Mouse (Mus musculus) kidney, embryonic 14.5 days (tissue): Measurements from ENCODE around the gene Ttc30a1. TPM values are rescaled to one million over a fixed set of nuclear protein-coding genes. Genes with fewer than 3 reads are reported as not detected.

Experiments used
- ATAC-seq: fragments of 200-750 bp; cut with Nextera tagmentation; 2 replicates; pipeline ENCODE4 v1.8.0; 2017; ENCODE audit warnings: moderate number of reproducible peaks, mild to moderate bottlenecking, moderate TSS enrichment, moderate library complexity; ENCODE audit not compliant: low FRiP score, low TSS enrichment
- H3K27ac ChIP-seq: fragments of 300-500 bp; sonication (generic); 2 replicates; pipeline ENCODE4 v1.5.1; 2014; ENCODE audit warnings: low read depth, mild to moderate bottlenecking, low read length, moderate library complexity, mixed read lengths
- H3K27me3 ChIP-seq: fragments of 300-500 bp; sonication (generic); 2 replicates; pipeline ENCODE4 v1.6.1; 2014; ENCODE audit warnings: mild to moderate bottlenecking, low read length; ENCODE audit not compliant: control insufficient read depth, insufficient read depth
- H3K36me3 ChIP-seq: fragments of 300-500 bp; sonication (generic); 2 replicates; pipeline ENCODE4 v1.6.1; 2014; ENCODE audit warnings: low read length, mixed read lengths; ENCODE audit not compliant: control insufficient read depth, insufficient read depth
- H3K4me1 ChIP-seq: fragments of 300-500 bp; sonication (generic); 2 replicates; pipeline ENCODE4 v1.6.1; 2014; ENCODE audit warnings: low read length, mixed read lengths; ENCODE audit not compliant: control insufficient read depth, insufficient read depth
- H3K4me2 ChIP-seq: fragments of 300-500 bp; sonication (generic); replicated peaks from 2 replicates; pipeline ENCODE4 v1.6.1; 2014; ENCODE audit warnings: low read depth, mild to moderate bottlenecking, low read length
- H3K4me3 ChIP-seq: fragments of 300-500 bp; sonication (generic); 2 replicates; pipeline ENCODE4 v1.5.1; 2014; ENCODE audit warnings: mild to moderate bottlenecking, low read length
- H3K9ac ChIP-seq: fragments of 300-500 bp; sonication (generic); 2 replicates; pipeline ENCODE4 v1.6.1; 2014; ENCODE audit warnings: low read depth, mild to moderate bottlenecking, low read length, moderate library complexity
- H3K9me3 ChIP-seq: fragments of 300-500 bp; sonication (generic); 2 replicates; pipeline ENCODE4 v1.6.1; 2016; ENCODE audit warnings: low read length; ENCODE audit not compliant: control insufficient read depth
- WGBS: fragments of 180-500 bp; shearing (Covaris S2); extraction: QIAGEN DNeasy Blood & Tissue Kit; methylation state at CpG from one replicate; pipeline ENCODE4 v1.1.7; 2014; 5-methylcytosine and 5-hydroxymethylcytosine counted together
- polyA plus RNA-seq: library from polyadenylated mRNA; unstranded; fragments of >200 nt; fragmentation: Nextera tagmentation; extraction: Ambion mirVana; gene quantifications from 2 replicates; pipeline ENCODE4 v1.2.1, GENCODE M21; 2014

The Ttc30a1 gene
- polyA plus RNA-seq, 1 experiment from 2014 or later: 8.5 TPM

DNA sequence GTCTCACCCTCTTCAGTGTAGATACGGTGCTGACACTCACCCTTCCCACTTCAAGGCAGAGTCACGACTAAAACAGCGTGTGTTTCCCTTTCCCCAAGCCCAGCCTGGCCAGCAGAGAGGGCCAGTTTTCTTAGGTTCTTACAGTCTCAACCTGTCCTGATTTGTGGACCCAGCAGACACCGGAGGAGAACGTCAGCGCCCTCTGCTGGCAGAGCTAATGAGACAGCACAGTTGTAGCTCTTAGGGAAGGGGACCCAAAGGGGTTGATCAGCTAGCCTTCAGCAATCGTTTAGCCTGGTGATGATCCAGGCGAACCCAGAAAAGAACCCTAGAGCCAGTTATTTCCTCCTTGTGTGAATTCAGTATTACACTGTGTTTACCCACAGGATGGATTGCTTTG is 19.6 kb upstream of the Ttc30a1 start:
- Histone ChIP-seq H3K9ac (no peak overlapping the region), H3K36me3 (no peaks in the 10 kb centered on the region), H3K27ac (no peak overlapping the region), H3K9me3 (no peaks in the 10 kb centered on the region), H3K4me2 (no peak overlapping the region), H3K27me3 (no peaks in the 10 kb centered on the region), H3K4me3 (no peak overlapping the region), H3K4me1 (peaks cover 19% of the 10 kb centered on the region)
- 0 out of 2 replicates have a peak, but pooled peaks have one; percentile 17 for ATAC-seq
- WGBS: 47% methylated on average over 8 of the region's 8 CpGs

DNA sequence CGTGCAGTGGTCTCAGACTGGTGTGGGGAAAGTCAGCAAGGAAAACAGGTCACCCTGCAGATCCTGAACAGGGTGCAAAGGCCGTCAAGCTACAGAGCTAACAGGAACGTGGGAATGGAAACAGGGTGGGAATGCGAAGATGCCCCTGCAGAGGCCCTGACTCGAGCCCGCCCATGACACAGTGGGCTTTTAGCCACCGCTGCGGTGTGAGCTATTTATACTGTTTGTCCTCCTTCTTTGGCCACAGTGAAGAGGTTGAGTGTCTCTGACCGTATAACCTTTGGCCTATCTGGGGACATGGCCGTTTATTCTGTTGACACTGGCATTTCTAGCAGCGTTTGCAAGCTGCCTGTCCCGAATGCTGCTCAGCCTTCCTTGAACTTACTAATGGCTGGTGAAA is 17.9 kb upstream of the Ttc30a1 start:
- no peak for ATAC-seq
- WGBS: 20% methylated on average over 12 of the region's 12 CpGs

DNA sequence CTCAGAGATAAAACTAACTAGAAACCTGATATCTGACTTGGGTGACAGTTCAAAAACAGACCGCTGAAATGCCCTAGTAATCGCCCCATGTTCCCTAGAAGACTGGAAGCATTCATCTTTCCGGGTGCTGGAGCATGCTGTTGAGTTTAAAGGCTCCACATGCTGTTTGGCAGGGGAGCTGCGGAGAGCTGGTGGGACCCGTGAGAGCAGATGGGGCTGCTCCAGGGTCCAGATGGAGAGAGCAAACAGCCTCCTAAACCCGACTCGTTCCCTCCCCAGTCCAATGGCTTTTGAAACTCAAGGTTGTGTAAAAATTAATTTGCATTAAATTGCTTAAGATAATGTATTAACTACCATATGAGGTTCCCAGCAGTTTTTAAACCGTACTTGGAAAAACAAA is 16.9 kb upstream of the Ttc30a1 start:
- H3K27ac ChIP-seq: no peak overlapping the region
- ATAC-seq: 0 out of 2 replicates have a peak, but pooled peaks have one; percentile 50
- WGBS: 13% methylated on average over 8 of the region's 8 CpGs

More for the DNA sequence above, 17.9 kb upstream of the Ttc30a1 start:
- no peaks in the 10 kb centered on the region for H3K9me3 ChIP-seq
- H3K27ac ChIP-seq: no peak overlapping the region
- H3K4me3 ChIP-seq: no peak overlapping the region
- peaks cover 19% of the 10 kb centered on the region for H3K4me1 ChIP-seq
- H3K9ac ChIP-seq: no peak overlapping the region
- H3K36me3 ChIP-seq: no peaks in the 10 kb centered on the region
- H3K27me3 ChIP-seq: no peaks in the 10 kb centered on the region
- no peak overlapping the region for H3K4me2 ChIP-seq

DNA sequence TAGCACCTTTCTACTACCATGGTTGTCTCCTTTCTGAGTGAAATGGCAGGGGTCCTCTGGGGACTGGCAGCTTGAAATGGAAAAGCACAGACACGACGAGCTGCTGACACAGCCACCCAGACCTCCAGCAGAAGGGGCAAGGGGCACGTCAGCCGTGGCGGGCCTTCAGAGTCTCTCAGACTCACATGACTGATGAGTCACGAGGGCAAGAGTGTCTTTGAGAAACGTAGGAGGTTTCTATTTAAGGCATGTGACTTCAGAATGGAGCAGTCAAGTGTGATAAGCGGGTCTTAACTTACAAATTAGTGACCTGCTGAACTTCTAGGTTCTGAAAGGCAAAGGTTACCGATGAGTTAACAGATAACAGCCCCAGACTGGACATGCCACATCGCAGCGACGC is 16.0 kb upstream of the Ttc30a1 start:
- H3K27me3 ChIP-seq: no peaks in the 10 kb centered on the region
- WGBS: 14% methylated on average over 12 of the region's 12 CpGs
- H3K9me3 ChIP-seq: no peaks in the 10 kb centered on the region
- peaks cover 19% of the 10 kb centered on the region for H3K4me1 ChIP-seq
- H3K36me3 ChIP-seq: no peaks in the 10 kb centered on the region
- no peak overlapping the region for H3K4me3 ChIP-seq
- no peak overlapping the region for H3K4me2 ChIP-seq
- H3K9ac ChIP-seq: peak overlapping the region; percentile 28; the same call in 1 of the 2 replicates
- no peak overlapping the region for H3K27ac ChIP-seq
- no peak; the same call in 1 of the 2 replicates for ATAC-seq

More for the DNA sequence above, 16.9 kb upstream of the Ttc30a1 start:
- Histone ChIP-seq H3K36me3 (no peaks in the 10 kb centered on the region), H3K4me3 (no peak overlapping the region), H3K27me3 (no peaks in the 10 kb centered on the region), H3K9me3 (no peaks in the 10 kb centered on the region), H3K9ac (no peak overlapping the region), H3K4me1 (peaks cover 19% of the 10 kb centered on the region), H3K4me2 (no peak overlapping the region)

DNA sequence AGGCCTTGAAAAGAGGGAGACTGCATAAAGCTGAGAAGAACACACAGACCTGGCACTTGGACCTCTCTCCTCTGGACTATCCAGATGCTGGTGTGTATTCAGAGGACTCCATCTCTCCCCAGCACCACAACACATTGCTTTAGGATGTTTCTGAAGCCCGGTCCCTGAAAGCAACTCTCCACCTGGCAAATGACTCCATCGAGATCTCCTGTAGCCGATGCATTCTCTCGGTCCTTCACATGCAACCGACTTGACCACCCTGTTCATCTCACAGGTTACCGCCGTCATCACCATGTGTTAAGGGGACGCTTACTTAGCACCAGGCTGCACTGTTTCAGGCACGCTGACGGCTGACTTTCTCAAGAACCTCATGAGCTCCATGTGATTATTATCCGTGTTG is 13.1 kb upstream of the Ttc30a1 start:
- no peak for ATAC-seq
- Histone ChIP-seq H3K4me1 (peaks cover 29% of the 10 kb centered on the region), H3K4me3 (no peak overlapping the region), H3K9me3 (no peaks in the 10 kb centered on the region), H3K36me3 (no peaks in the 10 kb centered on the region), H3K27ac (no peak overlapping the region), H3K9ac (no peak overlapping the region), H3K4me2 (no peak overlapping the region), H3K27me3 (no peaks in the 10 kb centered on the region)
- WGBS: 94% methylated on average over 11 of the region's 11 CpGs

DNA sequence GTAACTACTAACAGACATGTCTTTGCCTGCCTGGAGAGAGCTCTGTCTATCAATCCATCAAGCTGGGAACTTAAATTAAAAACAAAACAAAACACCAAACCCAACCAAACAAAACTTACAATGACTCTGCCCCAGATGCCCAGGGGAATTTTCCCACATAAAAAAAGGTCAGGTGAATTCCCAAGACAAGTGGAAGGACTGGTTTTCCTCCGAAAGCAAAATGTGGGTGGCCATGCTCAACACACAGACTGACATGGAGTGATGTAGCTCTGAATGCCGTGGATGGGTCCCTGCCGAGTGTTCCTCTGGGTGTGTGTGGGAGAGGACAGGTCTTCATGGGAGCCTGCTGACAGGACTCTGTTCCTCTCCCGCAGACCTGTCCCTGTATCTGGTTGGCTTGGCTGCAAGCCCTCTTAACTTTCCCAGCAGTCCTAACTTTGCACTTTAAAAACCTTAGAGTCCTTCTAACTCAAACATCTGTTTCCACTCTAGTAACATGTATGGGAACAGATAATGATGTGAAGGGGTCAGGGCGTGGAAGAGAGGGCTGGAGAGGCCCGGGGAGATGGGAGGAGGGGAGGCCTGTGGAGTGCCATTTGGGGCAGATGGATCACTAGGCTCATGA is 9.9 kb upstream of the Ttc30a1 start:
- no peaks in the 10 kb centered on the region for H3K9me3 ChIP-seq
- no peaks in the 10 kb centered on the region for H3K27me3 ChIP-seq
- ATAC-seq: 0 out of 2 replicates have a peak, but pooled peaks have one; percentile 20
- no peak overlapping the region for H3K4me3 ChIP-seq
- WGBS: 40% methylated on average over 6 of the region's 6 CpGs
- no peaks in the 10 kb centered on the region for H3K36me3 ChIP-seq
- H3K4me1 ChIP-seq: peaks cover 26% of the 10 kb centered on the region; the same call in 1 of the 2 replicates
- peak overlapping the region; percentile 55; the same call in 1 of the 2 replicates for H3K27ac ChIP-seq
- no peak overlapping the region for H3K4me2 ChIP-seq
- H3K9ac ChIP-seq: no peak overlapping the region

DNA sequence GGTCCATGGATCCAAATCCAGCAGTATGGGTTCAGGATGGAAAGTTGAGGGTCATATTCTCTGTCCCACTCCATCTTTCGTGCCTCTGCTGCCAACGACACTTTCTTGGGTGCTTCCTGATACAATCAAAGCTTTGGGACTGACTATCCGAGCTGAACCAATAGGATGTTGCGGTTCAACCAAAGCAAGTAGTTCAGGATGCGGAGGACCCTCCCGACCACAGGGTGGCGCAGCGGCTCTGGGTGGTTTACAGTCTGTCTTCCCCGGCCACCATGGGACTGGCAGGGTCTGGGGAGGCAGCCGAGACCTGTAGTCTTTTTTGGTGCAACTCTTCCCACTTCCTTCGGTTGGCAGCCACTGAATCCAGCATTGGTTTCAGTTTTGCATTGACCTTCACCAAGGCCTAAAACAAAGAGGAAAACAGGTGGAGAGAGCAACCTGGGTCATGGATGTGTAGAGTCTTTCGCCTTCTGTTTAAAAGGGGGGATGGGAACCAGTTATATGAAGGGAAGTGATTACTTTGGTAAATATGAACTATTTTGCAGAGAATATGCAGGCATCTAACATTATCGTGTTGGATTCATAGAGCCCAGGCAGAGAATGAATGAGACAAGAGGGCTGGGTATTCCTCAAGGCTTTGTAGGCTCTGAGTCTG is 9.2 kb upstream of the Ttc30a1 start:
- ATAC-seq: 0 out of 2 replicates have a peak, but pooled peaks have one; percentile 54
- H3K9me3 ChIP-seq: no peaks in the 10 kb centered on the region
- WGBS: 61% methylated on average over 13 of the region's 13 CpGs
- no peak overlapping the region for H3K9ac ChIP-seq
- H3K27ac ChIP-seq: no peak overlapping the region
- H3K4me3 ChIP-seq: no peak overlapping the region
- H3K27me3 ChIP-seq: no peaks in the 10 kb centered on the region
- no peaks in the 10 kb centered on the region for H3K36me3 ChIP-seq
- peaks cover 26% of the 10 kb centered on the region; the same call in 1 of the 2 replicates for H3K4me1 ChIP-seq
- no peak overlapping the region for H3K4me2 ChIP-seq

DNA sequence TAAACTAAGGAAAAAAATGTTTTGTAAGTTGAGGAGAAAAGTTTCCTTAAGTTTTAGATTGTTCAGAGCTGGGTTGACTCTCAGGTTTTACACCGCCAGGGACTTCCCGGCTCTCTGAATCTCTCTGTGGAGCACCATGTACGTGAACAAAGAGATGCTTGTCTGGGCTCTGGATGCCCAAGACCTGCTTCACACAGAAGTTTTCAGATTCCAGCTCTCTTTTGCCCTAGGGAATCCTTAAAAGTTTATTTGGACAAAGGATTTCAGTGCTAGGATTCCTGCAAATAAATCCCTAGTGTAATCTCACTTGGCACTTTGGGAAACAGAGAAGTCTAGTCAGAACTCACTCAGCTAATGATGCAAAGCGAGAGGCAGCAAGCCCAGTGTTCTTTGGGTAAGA is 7.9 kb upstream of the Ttc30a1 start:
- no peaks in the 10 kb centered on the region for H3K9me3 ChIP-seq
- no peak overlapping the region for H3K27ac ChIP-seq
- WGBS: 64% methylated on average over 4 of the region's 4 CpGs
- no peak for ATAC-seq
- H3K4me2 ChIP-seq: no peak overlapping the region
- no peak overlapping the region for H3K9ac ChIP-seq
- no peaks in the 10 kb centered on the region for H3K27me3 ChIP-seq
- H3K36me3 ChIP-seq: no peaks in the 10 kb centered on the region
- H3K4me1 ChIP-seq: peaks cover 28% of the 10 kb centered on the region
- no peak overlapping the region for H3K4me3 ChIP-seq

DNA sequence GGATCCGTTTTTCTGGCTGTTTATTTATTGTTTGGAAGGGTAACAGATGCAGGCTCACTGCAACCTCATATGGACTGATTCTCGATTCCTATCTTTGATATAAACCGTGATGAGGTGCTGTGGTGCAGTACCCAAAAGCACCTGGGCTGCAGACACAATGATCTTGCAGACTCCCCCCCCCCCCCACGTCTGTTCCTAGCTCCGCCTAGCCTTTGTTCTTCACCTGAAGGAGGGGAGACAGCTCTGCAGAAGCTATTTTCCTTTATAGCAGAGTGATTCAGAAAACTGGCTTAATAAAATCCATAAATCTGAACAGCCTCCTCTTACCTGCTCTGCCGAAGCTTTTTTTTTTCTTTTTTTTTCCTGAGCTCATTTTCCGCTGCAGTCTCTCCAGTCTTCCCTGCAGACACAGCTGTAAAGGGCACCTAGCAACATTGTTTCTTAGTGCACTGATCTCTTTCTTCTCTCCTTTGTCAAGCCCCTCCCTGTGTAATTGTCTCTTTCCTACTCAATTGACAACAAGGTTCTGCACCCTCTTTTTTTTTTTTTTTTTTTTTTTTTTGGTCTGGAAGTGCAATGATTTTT is 7.1 kb upstream of the Ttc30a1 start:
- Histone ChIP-seq H3K27ac (peak overlapping the region; percentile 26; the same call in 1 of the 2 replicates), H3K4me3 (no peak overlapping the region), H3K4me1 (peaks cover 28% of the 10 kb centered on the region), H3K9me3 (no peaks in the 10 kb centered on the region), H3K4me2 (peak overlapping the region; percentile 26), H3K27me3 (no peaks in the 10 kb centered on the region), H3K9ac (no peak overlapping the region), H3K36me3 (no peaks in the 10 kb centered on the region)
- ATAC-seq: no peak
- 18% methylated on average over 7 of the region's 7 CpGs for WGBS
